Mouse (Mus musculus) C2C12 (cell line): ENCODE measurements around the gene 1810062G17Rik. TPM values are rescaled to one million over a fixed set of nuclear protein-coding genes. Genes with fewer than 3 reads are reported as not detected.

Experiments used
- H3K27me3 ChIP-seq: one replicate; pipeline ENCODE4 v1.6.1; 2011; ENCODE audit not compliant: control insufficient read depth, insufficient read depth, insufficient read length
- H3K36me3 ChIP-seq: one replicate; pipeline ENCODE4 v1.6.1; 2011; ENCODE audit not compliant: control insufficient read depth, insufficient read depth
- H3K4me3 ChIP-seq: one replicate; pipeline ENCODE4 v1.5.1; 2011; ENCODE audit warnings: mild to moderate bottlenecking, control low read depth; ENCODE audit not compliant: poor library complexity, insufficient read depth, severe bottlenecking
- H3K79me2 ChIP-seq: one replicate; pipeline ENCODE4 v1.6.1; 2011; ENCODE audit not compliant: control insufficient read depth, insufficient read depth
- H3K79me3 ChIP-seq: one replicate; pipeline ENCODE4 v1.6.1; 2011; ENCODE audit warnings: low read depth, control low read depth
- H3ac ChIP-seq: one replicate; pipeline ENCODE3; 2011; ENCODE audit warnings: low read depth; ENCODE audit not compliant: control insufficient read depth, insufficient read length
- CEBPB ChIP-seq: IDR thresholded peaks from one replicate; pipeline ENCODE4 v1.6.1; 2011; ENCODE audit warnings: low read depth, mild to moderate bottlenecking, control low read depth, moderate library complexity
- CTCF ChIP-seq: IDR thresholded peaks from one replicate; pipeline ENCODE4 v1.5.1; 2011; ENCODE audit not compliant: control insufficient read depth, insufficient read depth, insufficient read length
- FOSL1 ChIP-seq: IDR thresholded peaks from one replicate; pipeline ENCODE4 v1.8.0; 2011; ENCODE audit warnings: mild to moderate bottlenecking, low read length; ENCODE audit not compliant: poor library complexity, insufficient read depth, severe bottlenecking
- MAX ChIP-seq: IDR thresholded peaks from one replicate; pipeline ENCODE4 v1.6.1; 2011; ENCODE audit warnings: mild to moderate bottlenecking, control low read depth
- MYOD1 ChIP-seq: IDR thresholded peaks from one replicate; pipeline ENCODE4 v1.6.1; 2011; ENCODE audit warnings: low read depth; ENCODE audit not compliant: control insufficient read depth, insufficient read length
- MYOG ChIP-seq: IDR thresholded peaks from one replicate; pipeline ENCODE4 v1.6.1; 2011; ENCODE audit not compliant: control insufficient read depth, insufficient read length; ENCODE audit errors: extremely low read depth
- USF1 ChIP-seq: IDR thresholded peaks from one replicate; pipeline ENCODE4 v1.6.1; 2011; ENCODE audit warnings: low read depth, mild to moderate bottlenecking, control low read depth, moderate library complexity
- polyA plus RNA-seq: library from polyadenylated mRNA; unstranded; fragments of >200 nt; fragmentation: generic; extraction: Trizol; gene quantifications from one replicate; pipeline ENCODE4 v1.2.1, GENCODE M21; 2012; ENCODE audit warnings: missing spikeins

1810062G17Rik gene
- polyA plus RNA-seq, 1 experiment, result 0.33 TPM

DNA sequence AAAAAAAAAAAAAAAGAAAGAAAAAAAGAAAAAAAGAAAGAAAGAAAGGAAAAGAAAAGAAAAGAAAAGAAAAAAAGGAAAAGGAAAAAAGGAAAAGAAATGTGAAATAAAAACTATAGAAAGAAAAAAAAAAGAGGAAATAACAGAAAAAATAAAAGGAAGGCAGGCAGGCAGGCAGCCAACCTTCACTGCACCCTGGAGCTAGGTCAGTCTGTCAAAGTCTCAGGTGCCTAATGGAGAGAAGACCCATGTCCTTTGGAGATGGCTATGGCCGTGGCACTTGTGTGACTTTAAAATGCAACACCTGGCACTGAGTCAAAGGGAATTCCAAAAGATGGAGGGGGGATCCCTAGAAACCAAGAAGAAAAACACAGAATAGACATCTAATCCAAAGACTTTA lies 12.6 kb downstream of the 1810062G17Rik start:
- Histone ChIP-seq H3K36me3 (no peaks in the 10 kb centered on the region), H3K79me3 (no peaks in the 10 kb centered on the region), H3K4me3 (no peak overlapping the region), H3ac (no peak overlapping the region), H3K27me3 (no peaks in the 10 kb centered on the region), H3K79me2 (no peaks in the 10 kb centered on the region)
- TF ChIP-seq FOSL1, result no peak
- no peak for TF ChIP-seq MYOG
- TF ChIP-seq CEBPB, result no peak
- TF ChIP-seq MYOD1, result no peak
- no peak for TF ChIP-seq CTCF
- TF ChIP-seq MAX, result no peak
- TF ChIP-seq USF1, result no peak

DNA sequence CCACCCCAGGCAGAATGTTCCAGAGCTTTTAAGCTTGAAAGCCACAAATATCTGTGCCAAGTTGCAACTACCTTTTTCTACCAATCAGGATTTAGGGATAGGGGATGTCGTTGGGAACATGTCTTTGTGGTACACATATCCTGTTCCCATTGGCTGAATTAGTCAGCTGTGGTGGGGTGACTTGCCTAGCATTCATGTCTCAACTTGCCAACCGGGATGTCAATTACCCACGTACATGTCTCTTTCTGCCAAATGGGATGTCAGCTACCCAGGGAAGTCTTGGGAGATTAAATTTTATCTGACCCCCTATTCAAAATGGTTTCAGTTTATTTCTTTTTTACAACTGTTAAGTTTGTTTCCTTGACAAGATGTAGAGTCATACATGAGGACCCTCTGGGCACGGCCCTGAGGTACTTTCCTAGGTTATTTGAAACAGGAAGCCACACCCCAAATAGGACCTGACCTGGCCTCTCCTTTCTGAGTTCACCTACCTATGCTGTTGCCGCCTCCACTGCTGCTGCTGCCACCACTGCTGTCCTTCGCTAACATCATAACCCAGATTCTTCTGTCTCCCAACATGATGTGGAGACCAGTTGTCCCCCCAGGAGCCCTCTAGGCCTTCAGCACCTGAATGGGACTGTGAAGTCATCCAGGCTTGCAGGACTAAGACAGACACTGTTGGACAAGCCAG lies 13.3 kb downstream of the 1810062G17Rik start:
- TF ChIP-seq MAX (no peak), MYOD1 (no peak), CTCF (no peak), FOSL1 (no peak), USF1 (no peak), MYOG (no peak), CEBPB (no peak)
- no peaks in the 10 kb centered on the region for H3K27me3 ChIP-seq
- H3K4me3 ChIP-seq, result no peak overlapping the region
- no peaks in the 10 kb centered on the region for H3K79me2 ChIP-seq
- no peaks in the 10 kb centered on the region for H3K79me3 ChIP-seq
- H3K36me3 ChIP-seq, result no peaks in the 10 kb centered on the region
- H3ac ChIP-seq, result no peak overlapping the region

DNA sequence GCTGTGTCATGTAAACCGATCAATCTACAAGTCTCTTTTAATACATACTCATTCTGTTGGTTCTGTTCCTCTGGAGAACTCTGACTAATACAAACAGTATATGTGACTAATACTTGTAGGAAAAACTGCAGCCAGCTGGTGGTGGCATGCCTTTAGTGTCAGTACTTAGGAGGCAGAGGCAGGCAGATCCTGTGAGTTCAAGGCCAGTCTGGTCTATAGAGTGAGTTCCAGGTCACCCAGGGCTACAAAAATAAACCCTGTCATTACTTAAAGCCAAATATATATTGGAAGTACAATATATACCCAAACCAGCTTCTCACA lies 13.8 kb downstream of the 1810062G17Rik start:
- Histone ChIP-seq H3K4me3 (no peak overlapping the region), H3ac (no peak overlapping the region), H3K27me3 (no peaks in the 10 kb centered on the region), H3K79me2 (no peaks in the 10 kb centered on the region), H3K36me3 (no peaks in the 10 kb centered on the region), H3K79me3 (no peaks in the 10 kb centered on the region)
- no peak for TF ChIP-seq CTCF
- TF ChIP-seq MYOG, result no peak
- TF ChIP-seq MAX, result no peak
- TF ChIP-seq FOSL1, result no peak

DNA sequence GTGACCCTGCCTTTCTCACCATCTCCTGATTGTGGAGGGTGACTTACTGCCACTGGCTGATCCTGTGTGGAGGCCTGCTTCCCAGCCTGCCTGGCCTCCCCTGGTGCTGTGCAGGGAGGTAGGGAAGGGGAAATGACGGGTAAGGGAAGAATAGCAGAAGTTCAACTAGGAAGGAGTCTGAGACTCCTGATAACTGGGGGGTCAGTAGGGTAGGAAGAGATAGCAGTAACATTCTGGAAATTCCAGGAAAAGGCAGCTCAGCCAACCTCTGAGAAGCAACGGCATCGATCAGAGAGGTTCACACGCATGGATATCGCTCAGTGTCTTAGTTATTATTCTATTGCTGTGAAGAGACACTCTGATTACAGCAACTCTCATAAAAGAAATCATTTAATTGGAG lies 15.8 kb downstream of the 1810062G17Rik start:
- Histone ChIP-seq H3K4me3 (no peak overlapping the region), H3K79me3 (no peaks in the 10 kb centered on the region), H3K36me3 (no peaks in the 10 kb centered on the region), H3ac (no peak overlapping the region), H3K27me3 (no peaks in the 10 kb centered on the region), H3K79me2 (no peaks in the 10 kb centered on the region)
- TF ChIP-seq MAX (no peak), MYOD1 (no peak), CEBPB (no peak), USF1 (no peak), CTCF (no peak), FOSL1 (no peak), MYOG (no peak)

DNA sequence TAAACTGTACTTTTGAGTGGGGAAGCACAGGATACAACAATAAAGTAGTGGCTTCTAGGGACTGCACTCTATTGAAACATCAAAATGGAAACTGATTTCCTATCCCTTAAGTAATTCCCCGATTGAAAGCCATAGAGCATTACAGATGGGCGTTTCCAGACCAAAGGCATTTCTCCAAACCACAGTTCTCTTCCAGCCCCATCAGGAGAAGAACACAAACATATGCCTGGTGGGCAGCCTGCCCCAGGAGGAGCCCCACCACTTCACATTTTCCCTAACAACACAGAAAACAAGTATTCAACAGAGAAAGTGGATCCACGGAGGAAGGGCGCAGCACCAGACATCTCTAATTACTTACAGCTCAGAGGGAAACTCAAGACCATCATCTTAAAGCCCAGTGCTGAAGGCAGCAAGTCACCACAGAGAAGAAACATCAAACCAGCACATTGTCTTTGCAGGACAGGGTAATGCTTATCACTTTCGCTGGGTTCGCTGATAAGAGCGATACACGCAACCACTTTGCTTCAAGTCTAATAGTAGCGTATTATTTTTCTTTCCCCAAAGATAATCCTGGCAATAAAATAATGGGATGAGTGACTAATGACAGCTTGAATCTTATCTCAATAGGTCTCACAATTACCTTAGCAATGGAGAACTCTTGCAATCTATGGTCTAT lies 17.1 kb downstream of the 1810062G17Rik start:
- TF ChIP-seq CTCF, result no peak
- TF ChIP-seq MYOD1, result no peak
- TF ChIP-seq USF1, result no peak
- no peak for TF ChIP-seq MAX
- no peak for TF ChIP-seq MYOG
- no peak for TF ChIP-seq CEBPB
- TF ChIP-seq FOSL1, result no peak
- Histone ChIP-seq H3K79me3 (no peaks in the 10 kb centered on the region), H3K36me3 (no peaks in the 10 kb centered on the region)

More for the DNA sequence above, 17.1 kb downstream of the 1810062G17Rik start:
- H3K79me2 ChIP-seq, result no peaks in the 10 kb centered on the region
- H3K4me3 ChIP-seq, result no peak overlapping the region
- H3ac ChIP-seq, result no peak overlapping the region
- no peaks in the 10 kb centered on the region for H3K27me3 ChIP-seq
